In genomic region chr16:31947901-31948316, GRCm38 (mm10) we compare ENCODE assay signal across 8 mouse cellular contexts. TPM values are rescaled to one million over a fixed set of nuclear protein-coding genes. Genes with fewer than 3 reads are reported as not detected.
DNase-seq lines count a peak whose midpoint lies in the region; ATAC-seq and TF ChIP-seq lines count a peak whose summit lies in the region.

No protein-coding gene starts in this region.

- under 1% methylated on average over 38 of the region's 38 CpGs for WGBS in kidney, embryonic 15.5 days
- whole genome bisulfite sequencing in forebrain, embryonic 10.5 days = under 1% methylated on average over 38 of the region's 38 CpGs
- WGBS in limb, embryonic 15.5 days = under 1% methylated on average over 38 of the region's 38 CpGs
- WGBS in stomach, postnatal 0 days = 0% methylated on average over 36 of the region's 38 CpGs

- TF ChIP-seq CTCF in stomach, postnatal 0 days (IDR thresholded peaks at IDR 0.05; ENCODE audit: low read depth) = no peak

- H3K4me1 ChIP-seq in kidney, embryonic 15.5 days = peaks cover 32% of the 10 kb centered on the region
- H3K4me1 ChIP-seq in forebrain, embryonic 10.5 days = peaks cover 49% of the 10 kb centered on the region
- H3K4me1 ChIP-seq in limb, embryonic 15.5 days = peaks cover 40% of the 10 kb centered on the region
- H3K4me1 ChIP-seq in stomach, postnatal 0 days (replicated peaks; ENCODE audit: control insufficient read depth, insufficient read depth) = no peaks in the 10 kb centered on the region; the same call in 1 of the 2 replicates

- peak; percentile 64; the same call in 1 of the 2 replicates for ATAC-seq in kidney, embryonic 15.5 days (replicated peaks; ENCODE audit: low FRiP score)
- peak; percentile 38 for ATAC-seq in limb, embryonic 15.5 days (ENCODE audit: insufficient number of reproducible peaks, low FRiP score, low TSS enrichment, low read depth)
- ATAC-seq in stomach, postnatal 0 days (ENCODE audit: low FRiP score, low TSS enrichment) = no peak; the same call in 1 of the 2 replicates

- peak overlapping the region; percentile 75 for H3K4me2 ChIP-seq in kidney, embryonic 15.5 days
- peak overlapping the region; percentile 77 for H3K4me2 ChIP-seq in limb, embryonic 15.5 days
- peak overlapping the region; percentile 62 for H3K4me2 ChIP-seq in stomach, postnatal 0 days (replicated peaks; ENCODE audit: low read depth)

- peak overlapping the region; percentile 96 for H3K4me3 ChIP-seq in kidney, embryonic 15.5 days (replicated peaks)
- peak overlapping the region; percentile 88 for H3K4me3 ChIP-seq in forebrain, embryonic 10.5 days
- H3K4me3 ChIP-seq in limb, embryonic 15.5 days = peak overlapping the region; percentile 97
- H3K4me3 ChIP-seq in stomach, postnatal 0 days (ENCODE audit: low read depth, low read length) = peak overlapping the region; percentile 92

- no peaks in the 10 kb centered on the region for H3K9me3 ChIP-seq in kidney, embryonic 15.5 days (replicated peaks)
- H3K9me3 ChIP-seq in forebrain, embryonic 10.5 days = no peaks in the 10 kb centered on the region
- no peaks in the 10 kb centered on the region for H3K9me3 ChIP-seq in limb, embryonic 15.5 days
- H3K9me3 ChIP-seq in stomach, postnatal 0 days (ENCODE audit: control insufficient read depth, low read length) = no peaks in the 10 kb centered on the region

- no peaks in the 10 kb centered on the region for H3K27me3 ChIP-seq in kidney, embryonic 15.5 days
- H3K27me3 ChIP-seq in forebrain, embryonic 10.5 days (ENCODE audit: poor library complexity, severe bottlenecking) = no peaks in the 10 kb centered on the region
- no peaks in the 10 kb centered on the region for H3K27me3 ChIP-seq in limb, embryonic 15.5 days
- no peaks in the 10 kb centered on the region for H3K27me3 ChIP-seq in stomach, postnatal 0 days (ENCODE audit: control insufficient read depth, insufficient read depth, low read length)

- peak overlapping the region; percentile 93 for H3K9ac ChIP-seq in kidney, embryonic 15.5 days
- peak overlapping the region; percentile 89 for H3K9ac ChIP-seq in limb, embryonic 15.5 days
- H3K9ac ChIP-seq in stomach, postnatal 0 days (ENCODE audit: low read length) = peak overlapping the region; percentile 95

- peak overlapping the region; percentile 93 for H3K27ac ChIP-seq in kidney, embryonic 15.5 days
- H3K27ac ChIP-seq in forebrain, embryonic 10.5 days = peak overlapping the region; percentile 92
- peak overlapping the region; percentile 94 for H3K27ac ChIP-seq in limb, embryonic 15.5 days
- H3K27ac ChIP-seq in stomach, postnatal 0 days (replicated peaks) = peak overlapping the region; percentile 95

- TF ChIP-seq EP300 in stomach, postnatal 0 days (optimal IDR thresholded peaks at IDR 0.05) = no peak

- DNase-seq in kidney, postnatal 10 days = no peak
- peak; percentile 20 for DNase-seq in MEL-GATA-1-ER (ENCODE audit: extremely low read depth, low read depth)
- DNase-seq in forebrain, embryonic 10.5 days (ENCODE audit: extremely low spot score, low spot score) = no peak
- no peak for DNase-seq in stomach, postnatal 0 days (ENCODE audit: low spot score)
- no peak for DNase-seq in testis, postnatal 10 days (ENCODE audit: low spot score)
- no peak for DNase-seq in cerebellum, adult 18-20 months

- H3K36me3 ChIP-seq in kidney, embryonic 15.5 days = peaks cover 28% of the 10 kb centered on the region
- H3K36me3 ChIP-seq in forebrain, embryonic 10.5 days (replicated peaks) = peaks cover 51% of the 10 kb centered on the region
- H3K36me3 ChIP-seq in limb, embryonic 15.5 days = peaks cover 26% of the 10 kb centered on the region; the same call in 1 of the 2 replicates
- no peaks in the 10 kb centered on the region; the same call in 1 of the 2 replicates for H3K36me3 ChIP-seq in stomach, postnatal 0 days (ENCODE audit: control insufficient read depth, insufficient read depth, low read length)

RNA-seq across cellular contexts. Expression of gene 0610012G03Rik, which starts 0.4 kb away (rescaled TPM):
- polyA plus RNA-seq in kidney, embryonic 15.5 days (2015; fragmentation: Nextera tagmentation; extraction: Ambion mirVana) = 89.6 and 93.8 TPM in 2 replicates
- 88.1 and 91.8 TPM in 2 replicates for polyA plus RNA-seq in forebrain, embryonic 10.5 days (2016; fragmentation: Nextera tagmentation; extraction: Ambion mirVana)
- polyA plus RNA-seq in limb, embryonic 15.5 days (2015; fragmentation: Nextera tagmentation; extraction: Ambion mirVana) = 84.4 and 86.4 TPM in 2 replicates
- 109 and 112 TPM in 2 replicates for polyA plus RNA-seq in stomach, postnatal 0 days (2015; fragmentation: Nextera tagmentation; extraction: Ambion mirVana)

RNA-seq across cellular contexts. Expression of gene Ncbp2, which starts 0.4 kb away (rescaled TPM):
- 110 and 121 TPM in 2 replicates for polyA plus RNA-seq in kidney, embryonic 15.5 days (2015; fragmentation: Nextera tagmentation; extraction: Ambion mirVana)
- 143 and 146 TPM in 2 replicates for polyA plus RNA-seq in forebrain, embryonic 10.5 days (2016; fragmentation: Nextera tagmentation; extraction: Ambion mirVana)
- polyA plus RNA-seq in limb, embryonic 15.5 days (2015; fragmentation: Nextera tagmentation; extraction: Ambion mirVana) = 108 and 112 TPM in 2 replicates
- polyA plus RNA-seq in stomach, postnatal 0 days (2015; fragmentation: Nextera tagmentation; extraction: Ambion mirVana) = 50.9 and 52.3 TPM in 2 replicates

RNA-seq across cellular contexts. Expression of gene Pigz, which starts 14.3 kb away (rescaled TPM):
- 0.62 and 0.86 TPM in 2 replicates for polyA plus RNA-seq in kidney, embryonic 15.5 days (2015; fragmentation: Nextera tagmentation; extraction: Ambion mirVana)
- 1.0 and 1.4 TPM in 2 replicates for polyA plus RNA-seq in forebrain, embryonic 10.5 days (2016; fragmentation: Nextera tagmentation; extraction: Ambion mirVana)
- polyA plus RNA-seq in limb, embryonic 15.5 days (2015; fragmentation: Nextera tagmentation; extraction: Ambion mirVana) = 0.49 and 0.91 TPM in 2 replicates
- 1.4 and 1.7 TPM in 2 replicates for polyA plus RNA-seq in stomach, postnatal 0 days (2015; fragmentation: Nextera tagmentation; extraction: Ambion mirVana)

RNA-seq across cellular contexts. Expression of gene Senp5, which starts 55.2 kb away (rescaled TPM):
- polyA plus RNA-seq in kidney, embryonic 15.5 days (2015; fragmentation: Nextera tagmentation; extraction: Ambion mirVana) = 16.1 TPM in 2 replicates
- 19.0 and 21.0 TPM in 2 replicates for polyA plus RNA-seq in forebrain, embryonic 10.5 days (2016; fragmentation: Nextera tagmentation; extraction: Ambion mirVana)
- 12.6 and 13.0 TPM in 2 replicates for polyA plus RNA-seq in limb, embryonic 15.5 days (2015; fragmentation: Nextera tagmentation; extraction: Ambion mirVana)
- polyA plus RNA-seq in stomach, postnatal 0 days (2015; fragmentation: Nextera tagmentation; extraction: Ambion mirVana) = 5.4 and 5.7 TPM in 2 replicates
